Mouse (Mus musculus) lung, embryonic 16.5 days (tissue): Measurements from ENCODE around the gene Nckap1. TPM values are rescaled to one million over a fixed set of nuclear protein-coding genes. Genes with fewer than 3 reads are reported as not detected.
"Not testable (repeated sequence)": the region's sequence is repeated elsewhere in the genome, so short reads cannot be mapped to it uniquely, and the experiment has no call there.

ENCODE experiments used
- ATAC-seq: fragments of 200-750 bp; cut with Nextera tagmentation; 2 replicates; pipeline ENCODE4 v1.8.0; 2017; ENCODE audit warnings: low read depth, mild to moderate bottlenecking, moderate library complexity
- H3K27ac ChIP-seq: fragments of 300-500 bp; sonication (generic); 2 replicates; pipeline ENCODE4 v1.5.1; 2014; ENCODE audit warnings: mild to moderate bottlenecking, control low read depth, low read length
- H3K27me3 ChIP-seq: fragments of 300-500 bp; sonication (generic); 2 replicates; pipeline ENCODE4 v1.6.1; 2014; ENCODE audit warnings: low read depth, low read length, mixed read lengths; ENCODE audit not compliant: control insufficient read depth, insufficient read depth
- H3K36me3 ChIP-seq: fragments of 300-500 bp; sonication (generic); 2 replicates; pipeline ENCODE4 v1.6.1; 2014; ENCODE audit warnings: low read length; ENCODE audit not compliant: control insufficient read depth, insufficient read depth
- H3K4me1 ChIP-seq: fragments of 300-500 bp; sonication (generic); replicated peaks from 2 replicates; pipeline ENCODE4 v1.6.1; 2014; ENCODE audit warnings: low read length, mixed read lengths; ENCODE audit not compliant: control insufficient read depth, insufficient read depth
- H3K4me2 ChIP-seq: fragments of 300-500 bp; sonication (generic); 2 replicates; pipeline ENCODE4 v1.6.1; 2014; ENCODE audit warnings: low read depth, low read length, control low read depth
- H3K4me3 ChIP-seq: fragments of 300-500 bp; sonication (generic); 2 replicates; pipeline ENCODE4 v1.5.1; 2014; ENCODE audit warnings: mild to moderate bottlenecking, low read length, control low read depth
- H3K9ac ChIP-seq: fragments of 300-500 bp; sonication (generic); 2 replicates; pipeline ENCODE4 v1.6.1; 2014; ENCODE audit warnings: low read length, control low read depth
- H3K9me3 ChIP-seq: fragments of 300-500 bp; sonication (generic); 2 replicates; pipeline ENCODE4 v1.6.1; 2016; ENCODE audit warnings: low read length; ENCODE audit not compliant: control insufficient read depth
- WGBS: fragments of 180-500 bp; shearing (Covaris S2); extraction: QIAGEN DNeasy Blood & Tissue Kit; methylation state at CpG from one replicate; pipeline ENCODE4 v1.1.7; 2014; 5-methylcytosine and 5-hydroxymethylcytosine counted together
- polyA plus RNA-seq: library from polyadenylated mRNA; unstranded; fragments of >200 nt; fragmentation: Nextera tagmentation; extraction: Ambion mirVana; gene quantifications from 2 replicates; pipeline ENCODE4 v1.2.1, GENCODE M21; 2015

Gene Nckap1
- polyA plus RNA-seq, 1 experiment from 2014 or later: 48.6 TPM

DNA sequence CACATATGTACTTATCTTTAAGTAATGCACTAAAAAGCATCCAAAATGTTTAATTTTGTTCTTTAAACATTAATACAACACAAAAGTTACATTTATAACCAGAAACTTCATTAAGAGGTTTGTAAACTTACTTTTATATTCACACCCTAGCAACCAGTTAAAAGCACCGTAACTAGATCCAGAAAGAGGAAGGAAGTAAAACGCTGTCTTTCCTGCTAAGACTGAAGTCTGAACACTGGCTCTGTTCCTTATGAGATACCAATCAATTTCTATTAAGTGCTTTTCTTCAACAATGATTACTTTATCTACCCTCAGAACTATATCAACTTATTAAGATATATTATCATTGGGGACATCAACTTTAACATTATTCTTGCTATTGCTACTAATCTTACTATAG lies 44.6 kb downstream of the Nckap1 start:
- no peaks in the 10 kb centered on the region for H3K4me1 ChIP-seq
- H3K4me3 ChIP-seq: no peak overlapping the region
- no peak for ATAC-seq
- no peaks in the 10 kb centered on the region for H3K9me3 ChIP-seq
- 85% methylated on average over 2 of the region's 2 CpGs for WGBS
- H3K36me3 ChIP-seq: peaks cover 26% of the 10 kb centered on the region
- no peaks in the 10 kb centered on the region for H3K27me3 ChIP-seq
- no peak overlapping the region for H3K27ac ChIP-seq
- no peak overlapping the region for H3K4me2 ChIP-seq
- no peak overlapping the region for H3K9ac ChIP-seq

- H3K27me3 ChIP-seq: no peaks in the 10 kb centered on the region
- H3K27ac ChIP-seq: no peak overlapping the region
- H3K9ac ChIP-seq: no peak overlapping the region
- WGBS: 88% methylated on average over 9 of the region's 9 CpGs
- H3K9me3 ChIP-seq: no peaks in the 10 kb centered on the region
- no peak for ATAC-seq
- peaks cover 45% of the 10 kb centered on the region for H3K36me3 ChIP-seq
- no peak overlapping the region for H3K4me2 ChIP-seq
- no peaks in the 10 kb centered on the region for H3K4me1 ChIP-seq
- H3K4me3 ChIP-seq: no peak overlapping the region
Measured at GRCm38 (mm10) chr2:80524275-80524674, 56.9 kb downstream of the Nckap1 start.

GRCm38 (mm10) chr2:80506051-80506802 lies 75.0 kb downstream of the Nckap1 start:
- 71% methylated on average over 7 of the region's 7 CpGs for WGBS
- Histone ChIP-seq H3K27ac (no peak overlapping the region), H3K4me2 (no peak overlapping the region), H3K4me1 (no peaks in the 10 kb centered on the region), H3K36me3 (peaks cover 18% of the 10 kb centered on the region), H3K27me3 (no peaks in the 10 kb centered on the region), H3K4me3 (no peak overlapping the region), H3K9ac (no peak overlapping the region), H3K9me3 (no peaks in the 10 kb centered on the region)
- ATAC-seq: no peak

DNA sequence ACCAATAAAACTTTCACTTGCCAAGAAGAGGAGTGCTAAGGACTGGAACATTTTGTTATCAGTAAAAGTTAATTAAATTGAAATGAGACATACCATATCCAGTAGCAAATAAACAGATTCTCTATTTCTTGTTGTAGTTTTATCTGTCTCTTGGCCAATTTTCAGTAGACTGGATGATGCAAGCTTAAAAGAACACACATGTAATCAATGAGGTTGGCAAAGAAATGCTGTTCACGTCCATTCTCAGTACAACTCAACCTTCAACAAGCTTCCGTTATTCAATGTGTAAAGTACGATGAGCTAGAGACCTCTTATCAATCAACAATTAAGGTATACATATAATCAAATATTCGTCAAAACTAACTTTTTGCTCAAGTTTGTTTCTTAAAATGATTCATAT lies 79.0 kb downstream of the Nckap1 start:
- Histone ChIP-seq H3K4me3 (no peak overlapping the region), H3K4me2 (no peak overlapping the region), H3K27me3 (no peaks in the 10 kb centered on the region), H3K9ac (no peak overlapping the region), H3K9me3 (no peaks in the 10 kb centered on the region), H3K36me3 (peaks cover 15% of the 10 kb centered on the region), H3K4me1 (no peaks in the 10 kb centered on the region), H3K27ac (no peak overlapping the region)
- 95% methylated on average over 4 of the region's 4 CpGs for WGBS
- no peak for ATAC-seq

GRCm38 (mm10) chr2:80495304-80495703 lies 85.9 kb downstream of the Nckap1 start:
- not testable (repeated sequence) for H3K9ac ChIP-seq, H3K27me3 ChIP-seq, H3K9me3 ChIP-seq, H3K27ac ChIP-seq, H3K4me1 ChIP-seq, H3K4me2 ChIP-seq, ATAC-seq, H3K36me3 ChIP-seq, H3K4me3 ChIP-seq
- 62% methylated on average over 7 of the region's 7 CpGs for WGBS

DNA sequence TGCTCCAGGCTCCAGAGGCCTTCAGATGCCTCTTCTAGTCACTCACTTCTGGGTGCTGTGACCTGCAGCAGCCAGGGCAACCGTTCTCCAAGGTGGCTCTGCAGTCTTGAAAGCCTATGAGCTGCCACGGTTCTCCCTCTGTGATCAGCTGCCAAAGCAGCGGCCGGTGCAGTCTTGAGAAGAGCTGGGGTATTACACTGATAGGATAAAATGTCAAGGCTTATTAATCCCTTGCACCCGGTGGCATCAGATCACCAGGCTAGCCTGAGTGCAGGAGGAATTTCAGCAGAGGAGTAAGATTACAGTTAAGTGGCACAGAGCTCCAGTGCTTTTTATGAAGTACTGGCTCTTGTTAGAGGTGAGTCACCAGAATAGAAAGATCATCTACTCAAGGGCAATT lies 94.3 kb downstream of the Nckap1 start:
- no peaks in the 10 kb centered on the region for H3K9me3 ChIP-seq
- H3K27ac ChIP-seq: no peak overlapping the region

DNA sequence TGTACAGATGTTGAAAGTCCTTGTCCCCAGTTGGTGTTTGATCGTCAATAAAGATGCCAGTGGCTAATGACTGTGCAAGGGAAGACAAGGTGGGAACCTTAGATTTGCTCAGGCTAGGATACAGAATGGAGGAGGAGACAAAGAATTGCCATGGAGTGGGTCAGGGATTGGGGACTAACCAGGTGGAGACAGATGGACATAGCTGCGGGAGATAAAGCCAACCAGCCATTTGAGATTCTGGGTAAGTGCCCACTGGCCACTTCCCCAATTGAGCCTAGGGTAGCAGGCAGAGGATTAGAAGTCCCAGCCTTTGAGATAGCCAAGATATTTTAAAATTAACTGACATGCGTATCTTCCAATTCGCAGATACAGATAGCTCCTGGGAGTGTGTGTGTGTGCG lies 96.2 kb downstream of the Nckap1 start:
- WGBS: 90% methylated on average over 5 of the region's 5 CpGs
- H3K36me3 ChIP-seq: no peaks in the 10 kb centered on the region
- H3K4me2 ChIP-seq: no peak overlapping the region
- no peaks in the 10 kb centered on the region for H3K4me1 ChIP-seq
- no peaks in the 10 kb centered on the region for H3K27me3 ChIP-seq
- no peak overlapping the region for H3K4me3 ChIP-seq
- no peak overlapping the region for H3K27ac ChIP-seq
- H3K9me3 ChIP-seq: no peaks in the 10 kb centered on the region
- H3K9ac ChIP-seq: no peak overlapping the region
- ATAC-seq: no peak

More for the DNA sequence above, 94.3 kb downstream of the Nckap1 start:
- no peak overlapping the region for H3K4me3 ChIP-seq
- H3K9ac ChIP-seq: no peak overlapping the region
- ATAC-seq: no peak
- no peak overlapping the region for H3K4me2 ChIP-seq
- WGBS: 59% methylated on average over 5 of the region's 5 CpGs
- no peaks in the 10 kb centered on the region for H3K36me3 ChIP-seq
- no peaks in the 10 kb centered on the region for H3K4me1 ChIP-seq
- no peaks in the 10 kb centered on the region for H3K27me3 ChIP-seq

GRCm38 (mm10) chr2:80475831-80476230 lies 105.3 kb downstream of the Nckap1 start:
- Histone ChIP-seq H3K4me2 (no peak overlapping the region), H3K9me3 (no peaks in the 10 kb centered on the region), H3K27ac (no peak overlapping the region), H3K27me3 (no peaks in the 10 kb centered on the region), H3K4me1 (no peaks in the 10 kb centered on the region), H3K4me3 (no peak overlapping the region), H3K9ac (no peak overlapping the region), H3K36me3 (no peaks in the 10 kb centered on the region)
- WGBS: 65% methylated on average over 1 of the region's 1 CpGs
- ATAC-seq: no peak

- H3K4me1 ChIP-seq: no peaks in the 10 kb centered on the region
- no peak for ATAC-seq
- no peak overlapping the region for H3K9ac ChIP-seq
- WGBS: 46% methylated on average over 5 of the region's 5 CpGs
- H3K27me3 ChIP-seq: no peaks in the 10 kb centered on the region
- no peak overlapping the region for H3K4me3 ChIP-seq
- no peak overlapping the region for H3K27ac ChIP-seq
- H3K9me3 ChIP-seq: no peaks in the 10 kb centered on the region
- no peaks in the 10 kb centered on the region for H3K36me3 ChIP-seq
- no peak overlapping the region for H3K4me2 ChIP-seq
Measured at GRCm38 (mm10) chr2:80474247-80474796, 106.9 kb downstream of the Nckap1 start.
